Mouse (Mus musculus) testis, postnatal 10 days (tissue): ENCODE measurements around the gene Zfp114.
A peak's percentile ranks its signal among the peaks of the same experiment; 100 is the strongest.

ENCODE experiments used
- DNase-seq: peaks from one replicate; pipeline ENCODE4 v3.0.0; 2021; ENCODE audit warnings: low spot score

The Zfp114 gene

DNA sequence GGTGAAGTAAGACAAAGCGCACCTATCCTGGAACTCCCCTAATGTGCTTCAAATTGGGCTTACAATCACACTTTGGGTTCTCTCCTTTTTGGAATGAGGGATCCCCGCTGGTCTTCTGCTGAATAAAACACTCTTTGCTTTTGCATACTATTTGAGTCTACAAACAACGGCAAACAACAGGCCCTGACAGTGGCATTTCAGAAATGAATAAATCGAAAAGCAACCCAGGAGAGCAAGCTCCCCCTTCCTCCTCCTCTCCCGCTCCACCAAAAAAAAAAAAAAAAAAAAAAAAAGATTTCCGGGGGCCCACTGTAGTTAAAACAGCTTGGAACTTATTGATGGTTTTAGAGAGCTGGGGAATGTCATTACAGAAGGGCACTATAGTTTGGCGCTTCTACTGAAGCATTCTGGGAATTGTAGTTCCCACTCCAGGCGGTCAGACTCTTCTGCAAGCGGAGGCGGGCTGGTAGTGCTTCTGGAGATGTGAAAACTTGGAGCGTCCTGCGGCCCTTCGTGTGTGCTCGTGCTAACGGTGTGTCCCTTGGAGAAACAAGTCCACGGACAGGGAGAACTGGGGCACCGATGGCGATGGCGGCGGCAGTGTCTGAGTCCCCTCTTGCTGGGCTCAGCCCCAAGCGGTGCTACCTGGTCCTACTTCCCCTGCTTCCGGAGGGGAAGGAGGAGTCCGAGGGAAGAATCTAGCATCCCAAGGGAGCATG, at the start of gene Zfp114:
Gene Zfp114 (plus strand): TSS at position 443 of the 719 bp plus-strand sequence.
- peak; percentile 83 for DNase-seq

GRCm38 (mm10) chr7:24133425-24133995, 41.4 kb upstream of the Zfp114 start:
- no peak for DNase-seq

DNA sequence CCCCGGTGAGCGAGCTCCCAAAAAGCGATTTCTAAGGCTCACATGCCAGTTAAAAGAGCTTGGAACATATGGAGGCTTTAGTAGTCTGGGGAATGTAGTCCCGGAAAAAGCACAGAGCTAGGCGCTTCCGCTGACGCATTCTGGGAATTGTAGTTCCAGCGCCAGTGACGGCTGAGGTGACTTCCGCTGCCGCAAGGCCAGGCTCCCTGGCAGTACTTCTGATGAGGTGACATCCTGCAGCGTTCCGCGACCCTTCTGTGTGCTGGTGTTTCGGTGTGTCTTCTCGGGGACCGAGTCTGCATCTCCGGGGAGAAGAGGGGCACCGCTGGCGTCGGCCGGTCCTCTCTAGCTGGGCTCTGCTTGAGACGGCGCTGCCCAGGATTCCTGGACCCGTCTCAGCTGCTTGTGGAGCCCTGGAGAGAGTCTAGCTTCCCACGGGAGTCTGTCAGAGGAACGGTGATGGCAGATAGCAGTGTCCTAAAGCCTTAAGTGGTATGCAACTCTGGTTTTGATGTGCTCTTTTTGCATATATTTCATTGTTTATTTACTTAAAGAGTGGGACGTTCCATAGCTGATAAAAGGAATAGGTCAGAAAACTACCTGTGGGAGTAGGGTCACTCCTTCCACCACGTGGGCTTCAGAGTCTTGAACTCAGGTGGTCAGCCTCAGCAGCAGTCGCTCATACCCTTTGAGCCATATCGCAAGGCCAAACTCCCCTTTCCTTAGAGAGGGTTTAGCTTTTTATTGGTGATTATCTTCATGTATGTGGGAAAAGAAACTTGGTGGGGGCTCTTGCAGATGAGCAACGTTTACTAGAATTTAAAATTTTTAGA, 40.6 kb upstream of the Zfp114 start, which contains the start of gene Zfp235:
Gene Zfp235 (plus strand): TSS at position 174 of the 833 bp plus-strand sequence.
- DNase-seq = peak; percentile 81

GRCm38 (mm10) chr7:24142566-24142965, 32.3 kb upstream of the Zfp114 start:
- DNase-seq = no peak

GRCm38 (mm10) chr7:24153272-24153671, 21.6 kb upstream of the Zfp114 start:
- no peak for DNase-seq

GRCm38 (mm10) chr7:24172191-24172590, 2.7 kb upstream of the Zfp114 start:
- DNase-seq = no peak

DNA sequence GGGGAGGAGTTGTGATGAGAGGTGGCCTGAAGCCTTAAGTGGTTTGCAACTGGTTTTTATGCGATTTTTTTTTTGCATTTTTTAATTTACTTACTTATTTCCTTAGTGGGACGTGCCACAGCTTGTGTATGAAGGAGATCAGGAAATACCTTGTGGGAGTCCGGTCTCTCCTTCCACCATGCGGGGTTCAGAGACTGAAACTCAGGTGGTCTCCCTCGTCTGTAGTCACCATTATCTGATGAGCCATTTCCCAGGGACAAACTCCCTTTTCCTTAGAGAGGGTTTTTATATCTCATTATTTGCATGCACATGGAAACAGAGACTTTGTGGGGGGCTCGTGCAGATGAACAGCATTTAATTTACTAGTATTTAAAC, 464 bp downstream of the Zfp114 start:
- no peak for DNase-seq

DNA sequence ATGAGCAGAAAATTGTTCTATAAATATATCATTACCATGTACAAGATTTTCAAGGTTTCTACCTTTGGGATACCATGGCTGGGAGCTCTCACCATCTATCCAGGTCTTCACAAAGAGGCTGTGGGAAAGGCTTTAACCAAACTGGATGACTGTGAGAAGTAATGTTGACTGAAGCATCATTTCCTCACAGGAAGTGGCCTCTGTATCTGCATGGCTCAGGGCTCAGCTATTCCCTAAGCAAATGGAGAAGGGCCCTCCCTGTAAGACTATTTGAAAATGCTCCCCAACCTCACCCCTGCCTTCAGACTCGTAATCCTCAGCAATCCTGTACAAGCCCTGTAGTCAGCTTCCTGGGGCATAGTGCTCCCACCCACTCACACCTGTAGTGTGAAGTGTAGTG, 12.8 kb downstream of the Zfp114 start:
- no peak for DNase-seq

GRCm38 (mm10) chr7:24188901-24189570, 14.2 kb downstream of the Zfp114 start:
- no peak for DNase-seq

- DNase-seq = no peak
Observed at GRCm38 (mm10) chr7:24189571-24189944, 14.7 kb downstream of the Zfp114 start.

DNA sequence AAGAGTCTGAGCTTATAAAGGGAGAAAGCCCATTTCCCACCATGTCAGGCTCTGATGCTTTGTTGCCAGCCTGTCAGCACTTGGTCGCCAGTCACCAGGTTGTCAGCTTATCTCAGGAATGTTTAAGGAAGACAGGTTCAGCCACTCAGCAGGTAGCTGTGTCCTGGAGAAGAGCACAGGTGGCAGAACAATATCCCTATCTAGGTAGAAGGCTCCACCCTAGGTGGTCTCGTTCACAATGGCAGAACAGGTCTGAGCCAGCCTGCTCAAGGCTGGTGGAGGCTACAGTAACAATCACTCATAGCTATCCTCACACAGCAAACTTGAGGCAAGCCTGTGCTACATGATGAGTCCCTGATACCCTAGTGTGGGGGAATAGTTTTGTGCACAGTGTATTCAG, 16.5 kb downstream of the Zfp114 start:
- no peak for DNase-seq

GRCm38 (mm10) chr7:24193157-24193556, 18.3 kb downstream of the Zfp114 start:
- DNase-seq = no peak

GRCm38 (mm10) chr7:24196961-24197360, 22.1 kb downstream of the Zfp114 start:
- DNase-seq = no peak

GRCm38 (mm10) chr7:24207488-24208261, 32.8 kb downstream of the Zfp114 start:
- DNase-seq = peak; percentile 74

DNA sequence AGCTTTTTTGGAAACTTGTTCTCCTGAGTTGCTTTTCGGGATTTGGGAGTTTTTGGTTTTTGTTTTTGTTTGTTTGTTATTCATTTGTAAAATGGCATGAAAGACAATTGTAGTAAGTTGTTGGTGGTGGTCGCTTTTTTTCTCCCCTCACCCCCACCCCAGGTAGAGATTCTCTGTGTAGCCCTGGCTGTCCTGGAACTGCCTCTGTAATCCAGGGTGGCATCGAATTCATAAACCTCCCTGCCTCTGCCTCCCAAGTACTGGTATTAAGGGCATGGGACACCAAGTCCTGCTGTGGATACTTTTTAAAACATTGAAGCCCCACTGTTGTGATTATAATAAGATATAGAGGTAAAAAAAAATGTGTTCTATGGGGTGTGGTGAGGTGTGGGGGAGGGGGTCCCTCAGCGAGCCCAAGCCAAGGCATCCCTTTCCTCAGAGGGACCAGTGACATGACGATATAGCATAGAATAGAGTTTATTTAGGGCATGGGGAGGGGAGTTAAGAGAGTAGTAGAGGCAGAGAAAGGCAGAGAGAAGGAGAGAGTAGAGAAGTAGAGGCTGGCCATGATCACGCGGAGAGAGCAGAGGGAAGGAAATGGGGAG, 33.5 kb downstream of the Zfp114 start:
- DNase-seq = no peak

DNA sequence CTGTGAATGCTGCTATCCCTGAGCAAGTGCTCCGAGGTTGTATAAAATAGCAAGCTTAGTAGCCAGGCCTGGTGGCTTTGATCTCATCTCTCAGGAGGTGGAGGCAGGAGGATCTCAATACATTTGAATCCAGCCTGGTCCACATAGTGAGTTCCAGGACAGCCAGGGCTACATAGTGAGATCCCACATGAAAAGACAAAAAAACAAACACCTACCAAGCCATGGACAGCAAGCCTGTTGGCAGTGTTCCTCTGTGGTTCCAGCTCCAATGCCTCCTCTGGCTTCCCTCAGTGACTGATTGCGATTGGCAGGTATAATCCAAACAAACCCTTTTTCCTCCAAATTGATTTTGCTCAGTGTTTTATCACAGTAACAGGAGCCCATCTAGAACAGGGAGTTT, 35.4 kb downstream of the Zfp114 start:
- DNase-seq = no peak

- DNase-seq = no peak
Observed at GRCm38 (mm10) chr7:24211343-24211742, 36.5 kb downstream of the Zfp114 start, which contains the start of gene Zfp111. TSS of gene Zfp111 (minus strand) at chr7:24211443.
